Mouse (Mus musculus): ENCODE measurements around the gene Eomes. TPM values are rescaled to one million over a fixed set of nuclear protein-coding genes. Genes with fewer than 3 reads are reported as not detected.

Gene Eomes
- polyA plus RNA-seq, 1 experiment from 2014 or later = 24.1 TPM

- Histone ChIP-seq H3K4me1 (ENCODE audit: control insufficient read depth, insufficient read depth, low read length) (no peaks in the 10 kb centered on the region), H3K4me2 (ENCODE audit: low read length) (no peak overlapping the region), H3K27me3 (replicated peaks; ENCODE audit: control insufficient read depth, insufficient read depth, low read length) (no peaks in the 10 kb centered on the region), H3K27ac (ENCODE audit: low read depth, low read length) (no peak overlapping the region), H3K36me3 (ENCODE audit: control insufficient read depth, insufficient read depth, low read length) (peaks cover 16% of the 10 kb centered on the region), H3K9me3 (replicated peaks; ENCODE audit: control insufficient read depth, low read length) (no peaks in the 10 kb centered on the region), H3K4me3 (ENCODE audit: low read depth, low read length) (no peak overlapping the region), H3K9ac (ENCODE audit: low read length) (no peak overlapping the region)
- no peak for ATAC-seq
- no peak for DNase-seq (ENCODE audit: low spot score)
- 84% methylated on average over 8 of the region's 8 CpGs for WGBS
Measured at GRCm38 (mm10) chr9:118519101-118519500, 41.1 kb downstream of the Eomes start.

- WGBS = 80% methylated on average over 8 of the region's 8 CpGs
- peak; percentile 52 for DNase-seq (ENCODE audit: low spot score)
- no peak overlapping the region for H3K4me2 ChIP-seq (ENCODE audit: low read length)
- H3K9me3 ChIP-seq (replicated peaks; ENCODE audit: control insufficient read depth, low read length) = no peaks in the 10 kb centered on the region
- H3K27me3 ChIP-seq (replicated peaks; ENCODE audit: control insufficient read depth, insufficient read depth, low read length) = no peaks in the 10 kb centered on the region
- H3K4me1 ChIP-seq (ENCODE audit: control insufficient read depth, insufficient read depth, low read length) = no peaks in the 10 kb centered on the region
- no peak overlapping the region for H3K4me3 ChIP-seq (ENCODE audit: low read depth, low read length)
- H3K27ac ChIP-seq (ENCODE audit: low read depth, low read length) = no peak overlapping the region
- H3K9ac ChIP-seq (ENCODE audit: low read length) = no peak overlapping the region
- H3K36me3 ChIP-seq (ENCODE audit: control insufficient read depth, insufficient read depth, low read length) = peaks cover 18% of the 10 kb centered on the region
- ATAC-seq = no peak
Measured at GRCm38 (mm10) chr9:118520011-118520410, 42.0 kb downstream of the Eomes start.

GRCm38 (mm10) chr9:118520858-118521257 is 42.8 kb downstream of the Eomes start:
- no peak for DNase-seq (ENCODE audit: low spot score)
- no peaks in the 10 kb centered on the region for H3K4me1 ChIP-seq (ENCODE audit: control insufficient read depth, insufficient read depth, low read length)
- no peak overlapping the region for H3K4me2 ChIP-seq (ENCODE audit: low read length)
- no peaks in the 10 kb centered on the region for H3K27me3 ChIP-seq (replicated peaks; ENCODE audit: control insufficient read depth, insufficient read depth, low read length)
- H3K9me3 ChIP-seq (replicated peaks; ENCODE audit: control insufficient read depth, low read length) = no peaks in the 10 kb centered on the region
- ATAC-seq = no peak
- H3K9ac ChIP-seq (ENCODE audit: low read length) = no peak overlapping the region
- 38% methylated on average over 3 of the region's 3 CpGs for WGBS
- H3K27ac ChIP-seq (ENCODE audit: low read depth, low read length) = no peak overlapping the region
- H3K4me3 ChIP-seq (ENCODE audit: low read depth, low read length) = no peak overlapping the region
- peaks cover 16% of the 10 kb centered on the region for H3K36me3 ChIP-seq (ENCODE audit: control insufficient read depth, insufficient read depth, low read length)

- Histone ChIP-seq H3K9ac (ENCODE audit: low read length) (no peak overlapping the region), H3K36me3 (ENCODE audit: control insufficient read depth, insufficient read depth, low read length) (peaks cover 24% of the 10 kb centered on the region), H3K4me2 (ENCODE audit: low read length) (no peak overlapping the region), H3K4me3 (ENCODE audit: low read depth, low read length) (no peak overlapping the region), H3K4me1 (ENCODE audit: control insufficient read depth, insufficient read depth, low read length) (no peaks in the 10 kb centered on the region), H3K27ac (ENCODE audit: low read depth, low read length) (no peak overlapping the region), H3K27me3 (replicated peaks; ENCODE audit: control insufficient read depth, insufficient read depth, low read length) (no peaks in the 10 kb centered on the region), H3K9me3 (replicated peaks; ENCODE audit: control insufficient read depth, low read length) (no peaks in the 10 kb centered on the region)
- no peak for ATAC-seq
- 77% methylated on average over 8 of the region's 8 CpGs for WGBS
- DNase-seq (ENCODE audit: low spot score) = no peak
Measured at GRCm38 (mm10) chr9:118521659-118522058, 43.6 kb downstream of the Eomes start.

- H3K9ac ChIP-seq (ENCODE audit: low read length) = no peak overlapping the region
- no peaks in the 10 kb centered on the region for H3K9me3 ChIP-seq (replicated peaks; ENCODE audit: control insufficient read depth, low read length)
- ATAC-seq (no peak), DNase-seq (ENCODE audit: low spot score) (no peak)
- H3K27me3 ChIP-seq (replicated peaks; ENCODE audit: control insufficient read depth, insufficient read depth, low read length) = no peaks in the 10 kb centered on the region
- H3K4me2 ChIP-seq (ENCODE audit: low read length) = no peak overlapping the region
- 93% methylated on average over 11 of the region's 11 CpGs for WGBS
- H3K4me3 ChIP-seq (ENCODE audit: low read depth, low read length) = no peak overlapping the region
- no peak overlapping the region for H3K27ac ChIP-seq (ENCODE audit: low read depth, low read length)
- peaks cover 43% of the 10 kb centered on the region for H3K36me3 ChIP-seq (ENCODE audit: control insufficient read depth, insufficient read depth, low read length)
- H3K4me1 ChIP-seq (ENCODE audit: control insufficient read depth, insufficient read depth, low read length) = no peaks in the 10 kb centered on the region
Measured at GRCm38 (mm10) chr9:118523738-118524137, 45.7 kb downstream of the Eomes start.

- peaks cover 76% of the 10 kb centered on the region for H3K36me3 ChIP-seq (ENCODE audit: control insufficient read depth, insufficient read depth, low read length)
- no peaks in the 10 kb centered on the region for H3K9me3 ChIP-seq (replicated peaks; ENCODE audit: control insufficient read depth, low read length)
- no peak overlapping the region for H3K4me2 ChIP-seq (ENCODE audit: low read length)
- H3K27ac ChIP-seq (ENCODE audit: low read depth, low read length) = no peak overlapping the region
- DNase-seq (ENCODE audit: low spot score) = no peak
- H3K4me1 ChIP-seq (ENCODE audit: control insufficient read depth, insufficient read depth, low read length) = no peaks in the 10 kb centered on the region
- H3K4me3 ChIP-seq (ENCODE audit: low read depth, low read length) = no peak overlapping the region
- no peak for ATAC-seq
- H3K27me3 ChIP-seq (replicated peaks; ENCODE audit: control insufficient read depth, insufficient read depth, low read length) = no peaks in the 10 kb centered on the region
- H3K9ac ChIP-seq (ENCODE audit: low read length) = no peak overlapping the region
- WGBS = 94% methylated on average over 18 of the region's 18 CpGs
Measured at GRCm38 (mm10) chr9:118527056-118527455, 49.0 kb downstream of the Eomes start.

- WGBS = 87% methylated on average over 3 of the region's 3 CpGs
- DNase-seq (ENCODE audit: low spot score) (no peak), ATAC-seq (no peak)
- Histone ChIP-seq H3K4me2 (ENCODE audit: low read length) (no peak overlapping the region), H3K9me3 (replicated peaks; ENCODE audit: control insufficient read depth, low read length) (no peaks in the 10 kb centered on the region), H3K27ac (ENCODE audit: low read depth, low read length) (no peak overlapping the region), H3K27me3 (replicated peaks; ENCODE audit: control insufficient read depth, insufficient read depth, low read length) (no peaks in the 10 kb centered on the region), H3K4me3 (ENCODE audit: low read depth, low read length) (no peak overlapping the region), H3K9ac (ENCODE audit: low read length) (no peak overlapping the region), H3K4me1 (ENCODE audit: control insufficient read depth, insufficient read depth, low read length) (no peaks in the 10 kb centered on the region), H3K36me3 (ENCODE audit: control insufficient read depth, insufficient read depth, low read length) (peaks cover 85% of the 10 kb centered on the region)
Measured at GRCm38 (mm10) chr9:118529783-118530182, 51.8 kb downstream of the Eomes start.

- peaks cover 88% of the 10 kb centered on the region for H3K36me3 ChIP-seq (ENCODE audit: control insufficient read depth, insufficient read depth, low read length)
- no peak for ATAC-seq
Measured at GRCm38 (mm10) chr9:118530679-118531078, 52.7 kb downstream of the Eomes start.

GRCm38 (mm10) chr9:118532516-118533205 is 54.6 kb downstream of the Eomes start:
- ATAC-seq (no peak), DNase-seq (ENCODE audit: low spot score) (no peak)
- H3K9ac ChIP-seq (ENCODE audit: low read length) = no peak overlapping the region
- no peaks in the 10 kb centered on the region for H3K27me3 ChIP-seq (replicated peaks; ENCODE audit: control insufficient read depth, insufficient read depth, low read length)
- peaks cover 88% of the 10 kb centered on the region for H3K36me3 ChIP-seq (ENCODE audit: control insufficient read depth, insufficient read depth, low read length)
- H3K27ac ChIP-seq (ENCODE audit: low read depth, low read length) = no peak overlapping the region
- no peaks in the 10 kb centered on the region for H3K4me1 ChIP-seq (ENCODE audit: control insufficient read depth, insufficient read depth, low read length)
- no peak overlapping the region for H3K4me3 ChIP-seq (ENCODE audit: low read depth, low read length)
- no peaks in the 10 kb centered on the region for H3K9me3 ChIP-seq (replicated peaks; ENCODE audit: control insufficient read depth, low read length)
- no peak overlapping the region for H3K4me2 ChIP-seq (ENCODE audit: low read length)
- 89% methylated on average over 7 of the region's 7 CpGs for WGBS

More at GRCm38 (mm10) chr9:118530679-118531078, 52.7 kb downstream of the Eomes start:
- Histone ChIP-seq H3K9ac (ENCODE audit: low read length) (no peak overlapping the region), H3K4me1 (ENCODE audit: control insufficient read depth, insufficient read depth, low read length) (no peaks in the 10 kb centered on the region), H3K27me3 (replicated peaks; ENCODE audit: control insufficient read depth, insufficient read depth, low read length) (no peaks in the 10 kb centered on the region), H3K4me2 (ENCODE audit: low read length) (no peak overlapping the region), H3K4me3 (ENCODE audit: low read depth, low read length) (no peak overlapping the region), H3K27ac (ENCODE audit: low read depth, low read length) (no peak overlapping the region), H3K9me3 (replicated peaks; ENCODE audit: control insufficient read depth, low read length) (no peaks in the 10 kb centered on the region)
- WGBS = 94% methylated on average over 6 of the region's 6 CpGs
- DNase-seq (ENCODE audit: low spot score) = no peak
